ENCODE assay signal across 11 mouse cellular contexts in the genomic region with DNA sequence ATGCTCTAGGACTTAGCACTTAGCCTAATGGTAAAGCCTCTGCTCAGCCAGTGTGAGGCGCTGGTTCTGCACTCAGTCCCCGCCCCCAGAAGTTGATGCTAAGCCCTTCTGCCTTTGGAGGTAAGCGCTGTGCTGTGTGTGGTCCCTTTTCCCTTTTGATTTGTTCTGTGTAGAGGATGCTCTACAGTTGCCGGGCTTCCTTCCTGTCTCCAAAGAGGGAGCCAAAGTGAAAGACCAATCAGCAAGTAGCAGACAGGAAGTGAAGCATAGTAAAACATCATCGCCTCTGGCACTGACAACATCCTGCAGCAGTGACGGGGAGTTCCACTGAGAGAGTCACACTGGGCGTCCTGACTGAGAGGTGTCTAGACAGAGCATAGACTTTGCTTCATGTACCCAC. TPM values are rescaled to one million over a fixed set of nuclear protein-coding genes. Genes with fewer than 3 reads are reported as not detected.
DNase-seq lines count a peak whose midpoint lies in the region; ATAC-seq and TF ChIP-seq lines count a peak whose summit lies in the region.
"Had no signal": no experiment of that assay in that cellular context is flagged by ENCODE, and none has a peak within 500 bp of the region (broad histone marks: within the 10 kb centered on the region; RNA-seq: fewer than 3 reads in every experiment).

No protein-coding gene starts in this region.

- WGBS in hindbrain, postnatal 0 days: 70% methylated on average over 7 of the region's 7 CpGs
- WGBS in hindbrain, embryonic 13.5 days: 72% methylated on average over 7 of the region's 7 CpGs

- H3K9ac ChIP-seq in hindbrain, postnatal 0 days (replicated peaks; ENCODE audit: low read length): no peak overlapping the region
- H3K9ac ChIP-seq in hindbrain, embryonic 13.5 days: no peak overlapping the region
- H3K9ac ChIP-seq: forebrain, embryonic 12.5 days had no signal

- no peak for TF ChIP-seq CTCF in hindbrain, postnatal 0 days (IDR thresholded peaks at IDR 0.05; ENCODE audit: low read depth)

- no peak overlapping the region for H3K27ac ChIP-seq in hindbrain, postnatal 0 days
- H3K27ac ChIP-seq in hindbrain, embryonic 13.5 days: no peak overlapping the region
- H3K27ac ChIP-seq: forebrain, embryonic 12.5 days had no signal

- no peak for DNase-seq in hindbrain, postnatal 0 days (ENCODE audit: low spot score)
- DNase-seq in testis, postnatal 10 days (ENCODE audit: low spot score): no peak
- DNase-seq in left cerebral cortex, postnatal 4 days: no peak
- DNase-seq: cerebellum, adult 8-10 months had no signal

- H3K36me3 ChIP-seq in hindbrain, postnatal 0 days (ENCODE audit: insufficient read depth, low read length): no peaks in the 10 kb centered on the region
- no peaks in the 10 kb centered on the region for H3K36me3 ChIP-seq in hindbrain, embryonic 13.5 days
- H3K36me3 ChIP-seq: forebrain, embryonic 12.5 days had no signal

- H3K4me3 ChIP-seq in hindbrain, postnatal 0 days (ENCODE audit: low read length): no peak overlapping the region
- H3K4me3 ChIP-seq in hindbrain, embryonic 13.5 days: no peak overlapping the region
- H3K4me3 ChIP-seq: forebrain, embryonic 12.5 days had no signal

- no peaks in the 10 kb centered on the region for H3K27me3 ChIP-seq in hindbrain, postnatal 0 days (ENCODE audit: insufficient read depth, low read length)
- H3K27me3 ChIP-seq in hindbrain, embryonic 13.5 days: no peaks in the 10 kb centered on the region
- H3K27me3 ChIP-seq: forebrain, embryonic 12.5 days had no signal

- intact Hi-C loops in left cerebral cortex, postnatal 4 days (cut with DNase I): no loop called here

- H3K4me2 ChIP-seq in hindbrain, postnatal 0 days (ENCODE audit: low read depth, low read length): no peak overlapping the region
- no peak overlapping the region for H3K4me2 ChIP-seq in hindbrain, embryonic 13.5 days
- H3K4me2 ChIP-seq: forebrain, embryonic 12.5 days had no signal

- 0 out of 2 replicates have a peak, but pooled peaks have one; percentile 22 for ATAC-seq in hindbrain, postnatal 0 days
- ATAC-seq in hindbrain, embryonic 13.5 days (ENCODE audit: low FRiP score): no peak
- ATAC-seq in CD4-positive, CD25-positive, alpha-beta regulatory T cell, adult 4 months: peak; percentile 93
- ATAC-seq in granulocyte monocyte progenitor cell, adult 5-6 weeks (replicated peaks; ENCODE audit: poor library complexity, severe bottlenecking): peak; percentile 24
- ATAC-seq in megakaryocyte-erythroid progenitor cell, adult 5-6 weeks (replicated peaks; ENCODE audit: low FRiP score, low TSS enrichment, poor library complexity, severe bottlenecking): 0 out of 2 replicates have a peak, but pooled peaks have one; percentile 34
- no peak for ATAC-seq in erythroblast, adult 5-6 weeks (replicated peaks; ENCODE audit: low FRiP score, poor library complexity, severe bottlenecking)

- no peaks in the 10 kb centered on the region for H3K4me1 ChIP-seq in hindbrain, postnatal 0 days (ENCODE audit: insufficient read depth, low read length)
- no peaks in the 10 kb centered on the region for H3K4me1 ChIP-seq in hindbrain, embryonic 13.5 days (replicated peaks)
- H3K4me1 ChIP-seq: forebrain, embryonic 12.5 days had no signal

- H3K9me3 ChIP-seq in hindbrain, postnatal 0 days (ENCODE audit: low read length): no peaks in the 10 kb centered on the region
- H3K9me3 ChIP-seq in hindbrain, embryonic 13.5 days: no peaks in the 10 kb centered on the region
- H3K9me3 ChIP-seq: forebrain, embryonic 12.5 days had no signal

RNA-seq across cellular contexts. Expression of gene Gm44503, which starts 11.2 kb away (rescaled TPM):
- total RNA-seq in hindbrain, postnatal 0 days (2014; rRNA removed): not detected in 2 replicates
- not detected in 2 replicates for polyA plus RNA-seq in hindbrain, postnatal 0 days (2015; fragmentation: Nextera tagmentation; extraction: Ambion mirVana)
- polyA plus RNA-seq in hindbrain, embryonic 13.5 days (2015; fragmentation: Nextera tagmentation; extraction: Ambion mirVana): 0.05 TPM in 1 of 2 replicates, not detected in the other
- polyA plus RNA-seq in CD4-positive, CD25-positive, alpha-beta regulatory T cell, adult 4 months (2017; shearing (Covaris generic)): under 1 TPM in 1 of 2 experiments, not detected in 1; 0.27 TPM
- total RNA-seq in granulocyte monocyte progenitor cell, adult 5-6 weeks (2014; fragmentation: Nextera tagmentation): not detected in 2 replicates
- 0.21 TPM in 1 of 2 replicates, not detected in the other for total RNA-seq in granulocyte monocyte progenitor cell, adult 5-6 weeks (2017)
- total RNA-seq in megakaryocyte-erythroid progenitor cell, adult 5-6 weeks (2014; fragmentation: Nextera tagmentation): 2.7 TPM in 1 of 2 replicates, not detected in the other
- total RNA-seq in megakaryocyte-erythroid progenitor cell, adult 5-6 weeks (2017): 1.8 TPM in 1 of 2 replicates, not detected in the other
- total RNA-seq in left cerebral cortex, postnatal 4 days (2021): under 1 TPM in 1 of 2 experiments, not detected in 1; 0.87 TPM
- not detected in 2 replicates for total RNA-seq in erythroblast, adult 5-6 weeks (2015; ENCODE audit: low replicate concordance)
- not detected in 2 replicates for total RNA-seq in erythroblast, adult 5-6 weeks (2017; ENCODE audit: low replicate concordance)
- polyA plus RNA-seq: forebrain, embryonic 12.5 days; large intestine, adult 2 months had no signal

RNA-seq across cellular contexts. Expression of gene Dyx1c1, which starts 11.3 kb away (rescaled TPM):
- total RNA-seq in hindbrain, postnatal 0 days (2014; rRNA removed): 0.99 and 2.4 TPM in 2 replicates
- 2.5 and 3.0 TPM in 2 replicates for polyA plus RNA-seq in hindbrain, postnatal 0 days (2015; fragmentation: Nextera tagmentation; extraction: Ambion mirVana)
- 2.4 and 3.0 TPM in 2 replicates for polyA plus RNA-seq in hindbrain, embryonic 13.5 days (2015; fragmentation: Nextera tagmentation; extraction: Ambion mirVana)
- 1 to 10 TPM; 3.7 to 4.0 TPM for polyA plus RNA-seq in CD4-positive, CD25-positive, alpha-beta regulatory T cell, adult 4 months (2017; shearing (Covaris generic))
- 3.9 TPM in 1 of 2 replicates, not detected in the other for total RNA-seq in granulocyte monocyte progenitor cell, adult 5-6 weeks (2014; fragmentation: Nextera tagmentation)
- 0.17 and 0.52 TPM in 2 replicates for total RNA-seq in granulocyte monocyte progenitor cell, adult 5-6 weeks (2017)
- total RNA-seq in megakaryocyte-erythroid progenitor cell, adult 5-6 weeks (2014; fragmentation: Nextera tagmentation): not detected in 2 replicates
- total RNA-seq in megakaryocyte-erythroid progenitor cell, adult 5-6 weeks (2017): 1.3 TPM in 1 of 2 replicates, not detected in the other
- total RNA-seq in left cerebral cortex, postnatal 4 days (2021): 1 to 10 TPM; 1.5 to 1.8 TPM
- total RNA-seq in erythroblast, adult 5-6 weeks (2015; ENCODE audit: low replicate concordance): not detected in 2 replicates
- total RNA-seq in erythroblast, adult 5-6 weeks (2017; ENCODE audit: low replicate concordance): not detected in 2 replicates

RNA-seq across cellular contexts. Expression of gene Ccpg1os, which starts 15.3 kb away (rescaled TPM):
- 10.7 and 14.1 TPM in 2 replicates for total RNA-seq in hindbrain, postnatal 0 days (2014; rRNA removed)
- 21.2 and 21.3 TPM in 2 replicates for polyA plus RNA-seq in hindbrain, postnatal 0 days (2015; fragmentation: Nextera tagmentation; extraction: Ambion mirVana)
- polyA plus RNA-seq in hindbrain, embryonic 13.5 days (2015; fragmentation: Nextera tagmentation; extraction: Ambion mirVana): 29.9 and 33.7 TPM in 2 replicates
- polyA plus RNA-seq in CD4-positive, CD25-positive, alpha-beta regulatory T cell, adult 4 months (2017; shearing (Covaris generic)): 1 to 10 TPM; 5.7 to 9.5 TPM
- 11.3 and 24.2 TPM in 2 replicates for total RNA-seq in granulocyte monocyte progenitor cell, adult 5-6 weeks (2014; fragmentation: Nextera tagmentation)
- total RNA-seq in granulocyte monocyte progenitor cell, adult 5-6 weeks (2017): 4.4 and 11.3 TPM in 2 replicates
- total RNA-seq in megakaryocyte-erythroid progenitor cell, adult 5-6 weeks (2014; fragmentation: Nextera tagmentation): 9.5 and 9.9 TPM in 2 replicates
- 7.6 and 8.1 TPM in 2 replicates for total RNA-seq in megakaryocyte-erythroid progenitor cell, adult 5-6 weeks (2017)
- 1 to 10 TPM; 5.5 to 7.0 TPM for total RNA-seq in left cerebral cortex, postnatal 4 days (2021)
- total RNA-seq in erythroblast, adult 5-6 weeks (2015; ENCODE audit: low replicate concordance): 2.5 and 4.6 TPM in 2 replicates
- total RNA-seq in erythroblast, adult 5-6 weeks (2017; ENCODE audit: low replicate concordance): 0.94 and 6.7 TPM in 2 replicates

RNA-seq across cellular contexts. Expression of gene Ccpg1, which starts 15.4 kb away (rescaled TPM):
- total RNA-seq in hindbrain, postnatal 0 days (2014; rRNA removed): 15.0 and 23.4 TPM in 2 replicates
- polyA plus RNA-seq in hindbrain, postnatal 0 days (2015; fragmentation: Nextera tagmentation; extraction: Ambion mirVana): 42.7 and 45.3 TPM in 2 replicates
- polyA plus RNA-seq in hindbrain, embryonic 13.5 days (2015; fragmentation: Nextera tagmentation; extraction: Ambion mirVana): 42.7 and 43.9 TPM in 2 replicates
- polyA plus RNA-seq in CD4-positive, CD25-positive, alpha-beta regulatory T cell, adult 4 months (2017; shearing (Covaris generic)): 100 to 1,000 TPM in 1 of 2 experiments, 10 to 100 TPM in 1; 85.9 to 106 TPM
- 27.1 and 35.0 TPM in 2 replicates for total RNA-seq in granulocyte monocyte progenitor cell, adult 5-6 weeks (2014; fragmentation: Nextera tagmentation)
- 39.2 and 42.6 TPM in 2 replicates for total RNA-seq in granulocyte monocyte progenitor cell, adult 5-6 weeks (2017)
- total RNA-seq in megakaryocyte-erythroid progenitor cell, adult 5-6 weeks (2014; fragmentation: Nextera tagmentation): 5.6 and 6.8 TPM in 2 replicates
- total RNA-seq in megakaryocyte-erythroid progenitor cell, adult 5-6 weeks (2017): 19.4 and 28.5 TPM in 2 replicates
- total RNA-seq in left cerebral cortex, postnatal 4 days (2021): 10 to 100 TPM; 64.3 to 67.5 TPM
- total RNA-seq in erythroblast, adult 5-6 weeks (2015; ENCODE audit: low replicate concordance): 42.7 and 47.0 TPM in 2 replicates
- total RNA-seq in erythroblast, adult 5-6 weeks (2017; ENCODE audit: low replicate concordance): 88.7 and 93.5 TPM in 2 replicates

RNA-seq across cellular contexts. Expression of gene Pygo1, which starts 44.4 kb away (rescaled TPM):
- 30.4 and 32.0 TPM in 2 replicates for total RNA-seq in hindbrain, postnatal 0 days (2014; rRNA removed)
- polyA plus RNA-seq in hindbrain, postnatal 0 days (2015; fragmentation: Nextera tagmentation; extraction: Ambion mirVana): 8.5 and 9.2 TPM in 2 replicates
- polyA plus RNA-seq in hindbrain, embryonic 13.5 days (2015; fragmentation: Nextera tagmentation; extraction: Ambion mirVana): 13.3 and 13.6 TPM in 2 replicates
- not detected for polyA plus RNA-seq in CD4-positive, CD25-positive, alpha-beta regulatory T cell, adult 4 months (2017; shearing (Covaris generic))
- total RNA-seq in granulocyte monocyte progenitor cell, adult 5-6 weeks (2014; fragmentation: Nextera tagmentation): not detected in 2 replicates
- not detected in 2 replicates for total RNA-seq in granulocyte monocyte progenitor cell, adult 5-6 weeks (2017)
- total RNA-seq in megakaryocyte-erythroid progenitor cell, adult 5-6 weeks (2014; fragmentation: Nextera tagmentation): not detected in 2 replicates
- not detected in 2 replicates for total RNA-seq in megakaryocyte-erythroid progenitor cell, adult 5-6 weeks (2017)
- 10 to 100 TPM; 26.1 to 26.2 TPM for total RNA-seq in left cerebral cortex, postnatal 4 days (2021)
- not detected in 2 replicates for total RNA-seq in erythroblast, adult 5-6 weeks (2015; ENCODE audit: low replicate concordance)
- not detected in 2 replicates for total RNA-seq in erythroblast, adult 5-6 weeks (2017; ENCODE audit: low replicate concordance)

Comparison
In these comparisons a context has a peak if more than half of its experiments do, and no peak if none do; other contexts are left out.
1. ATAC-seq: peak in hindbrain, postnatal 0 days (single experiment), CD4-positive, CD25-positive, alpha-beta regulatory T cell, adult 4 months (single experiment), granulocyte monocyte progenitor cell, adult 5-6 weeks (single experiment) and megakaryocyte-erythroid progenitor cell, adult 5-6 weeks (single experiment); none in hindbrain, embryonic 13.5 days (single experiment) and erythroblast, adult 5-6 weeks (single experiment).